Mouse (Mus musculus) ES-E14 (cell line): Measurements from ENCODE around the gene 4930469K13Rik.

ENCODE experiments used
- CHD2 ChIP-seq: IDR thresholded peaks from 2 replicates; pipeline ENCODE4 v1.6.1; 2014; ENCODE audit warnings: mild to moderate bottlenecking, low read depth, low read length, inconsistent platforms
- MAFK ChIP-seq: IDR thresholded peaks from 2 replicates; pipeline ENCODE4 v1.6.1; 2014; ENCODE audit warnings: mild to moderate bottlenecking, low read depth, low read length, inconsistent platforms; ENCODE audit not compliant: insufficient read depth

GRCm38 (mm10) chr11:34056715-34057114 is 41.6 kb downstream of the 4930469K13Rik start:
- TF ChIP-seq MAFK (no peak), CHD2 (no peak)
